Mouse (Mus musculus) E14TG2a.4 (cell line): ENCODE results near the gene Sptan1.

Source experiments
- H3K27me3 ChIP-seq: 2 replicates; pipeline ENCODE4 v1.6.1; 2014; ENCODE audit warnings: low read length, control low read depth; ENCODE audit not compliant: insufficient read depth
- H3K36me3 ChIP-seq: 2 replicates; pipeline ENCODE4 v1.6.1; 2014; ENCODE audit warnings: low read length, control low read depth; ENCODE audit not compliant: insufficient read depth
- H3K4me1 ChIP-seq: replicated peaks from 2 replicates; pipeline ENCODE4 v1.6.1; 2014; ENCODE audit warnings: low read depth, low read length, control low read depth
- H3K4me3 ChIP-seq: replicated peaks from 2 replicates; pipeline ENCODE4 v1.5.1; 2014; ENCODE audit warnings: mild to moderate bottlenecking, low read length
- H3K9me3 ChIP-seq: 2 replicates; pipeline ENCODE4 v1.6.1; 2014; ENCODE audit warnings: low read length, control low read depth
- CTCF ChIP-seq: conservative IDR thresholded peaks from 2 replicates; pipeline ENCODE4 v1.5.1; 2014; ENCODE audit warnings: low read length
- NANOG ChIP-seq: IDR thresholded peaks from 2 replicates; pipeline ENCODE4 v1.6.1; 2014; ENCODE audit warnings: borderline replicate concordance, low read length, mixed read lengths
- POU5F1 ChIP-seq: IDR thresholded peaks from 2 replicates; pipeline ENCODE4 v1.6.1; 2014; ENCODE audit warnings: low read length, borderline replicate concordance

Sptan1 gene

GRCm38 (mm10) chr2:30026997-30027396 is 61.6 kb downstream of the Sptan1 start:
- peaks cover 5% of the 10 kb centered on the region for H3K4me1 ChIP-seq
- H3K27me3 ChIP-seq = no peaks in the 10 kb centered on the region
- H3K36me3 ChIP-seq = peaks cover 100% of the 10 kb centered on the region
- H3K9me3 ChIP-seq = no peaks in the 10 kb centered on the region
- no peak overlapping the region for H3K4me3 ChIP-seq
- TF ChIP-seq NANOG = no peak
- no peak for TF ChIP-seq CTCF
- TF ChIP-seq POU5F1 = no peak

GRCm38 (mm10) chr2:30032244-30032846 is 67.0 kb downstream of the Sptan1 start:
- Histone ChIP-seq H3K27me3 (no peaks in the 10 kb centered on the region), H3K9me3 (no peaks in the 10 kb centered on the region), H3K4me3 (no peak overlapping the region), H3K36me3 (peaks cover 95% of the 10 kb centered on the region), H3K4me1 (peaks cover 27% of the 10 kb centered on the region)
- TF ChIP-seq CTCF (peak; percentile 87), POU5F1 (no peak), NANOG (no peak)

GRCm38 (mm10) chr2:30032957-30033356 is 67.6 kb downstream of the Sptan1 start:
- no peaks in the 10 kb centered on the region for H3K27me3 ChIP-seq
- H3K36me3 ChIP-seq = peaks cover 95% of the 10 kb centered on the region
- H3K9me3 ChIP-seq = no peaks in the 10 kb centered on the region
- no peak overlapping the region for H3K4me3 ChIP-seq
- TF ChIP-seq NANOG = no peak
- TF ChIP-seq CTCF = no peak
- peaks cover 27% of the 10 kb centered on the region for H3K4me1 ChIP-seq

GRCm38 (mm10) chr2:30037762-30038161 is 72.4 kb downstream of the Sptan1 start:
- no peaks in the 10 kb centered on the region for H3K9me3 ChIP-seq
- peaks cover 74% of the 10 kb centered on the region for H3K36me3 ChIP-seq
- H3K27me3 ChIP-seq = no peaks in the 10 kb centered on the region
- TF ChIP-seq NANOG (no peak), POU5F1 (no peak), CTCF (no peak)
- peaks cover 55% of the 10 kb centered on the region for H3K4me1 ChIP-seq
- no peak overlapping the region for H3K4me3 ChIP-seq

DNA sequence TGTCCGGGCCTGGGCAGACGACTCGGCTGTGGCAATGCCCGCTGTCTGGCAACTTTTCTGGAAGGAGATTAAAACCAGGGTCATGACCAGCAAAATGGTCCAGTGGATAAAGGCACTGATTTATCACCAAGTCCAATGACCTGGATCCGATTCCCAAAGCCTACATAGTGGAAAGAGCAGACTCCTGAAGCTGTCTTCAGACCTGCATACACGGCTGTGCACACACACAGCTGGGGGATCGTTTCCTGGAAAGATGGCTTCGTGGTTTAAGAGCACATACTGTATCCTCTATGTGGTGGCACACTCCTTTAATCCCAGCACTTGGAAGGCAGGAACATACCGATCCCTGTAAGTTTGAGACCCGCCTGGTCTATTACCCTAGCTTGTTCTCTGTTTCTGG is 73.0 kb downstream of the Sptan1 start:
- Histone ChIP-seq H3K36me3 (peaks cover 68% of the 10 kb centered on the region), H3K4me3 (no peak overlapping the region), H3K9me3 (no peaks in the 10 kb centered on the region), H3K27me3 (no peaks in the 10 kb centered on the region), H3K4me1 (peaks cover 55% of the 10 kb centered on the region)
- TF ChIP-seq CTCF (no peak), NANOG (no peak), POU5F1 (no peak)

DNA sequence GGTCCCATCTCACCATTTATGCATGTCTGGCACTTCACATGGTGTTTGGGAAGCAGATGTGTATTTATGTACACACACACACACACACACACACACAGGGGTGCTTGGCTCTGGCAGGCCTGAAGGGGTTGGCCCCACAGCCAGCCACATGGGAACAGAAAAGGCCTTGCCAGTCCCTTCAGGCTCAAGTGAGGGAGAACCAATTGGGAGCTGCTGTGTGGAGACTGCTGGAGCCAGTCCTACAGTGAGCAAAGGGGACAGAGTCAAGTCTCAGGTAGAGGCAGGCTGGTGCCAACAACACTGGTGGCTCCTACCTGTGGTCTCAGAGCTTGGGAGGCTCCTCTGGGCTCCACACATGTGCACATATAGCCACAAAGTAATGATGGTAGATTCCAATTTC is 74.3 kb downstream of the Sptan1 start:
- peaks cover 60% of the 10 kb centered on the region for H3K4me1 ChIP-seq
- TF ChIP-seq CTCF = no peak
- no peak for TF ChIP-seq POU5F1
- TF ChIP-seq NANOG = no peak
- no peak overlapping the region for H3K4me3 ChIP-seq
- no peaks in the 10 kb centered on the region for H3K27me3 ChIP-seq
- H3K9me3 ChIP-seq = no peaks in the 10 kb centered on the region
- peaks cover 58% of the 10 kb centered on the region for H3K36me3 ChIP-seq

GRCm38 (mm10) chr2:30042445-30042844 is 77.1 kb downstream of the Sptan1 start:
- H3K4me1 ChIP-seq = peaks cover 83% of the 10 kb centered on the region
- H3K4me3 ChIP-seq = peak overlapping the region; percentile 57
- peaks cover 61% of the 10 kb centered on the region for H3K36me3 ChIP-seq
- H3K9me3 ChIP-seq = no peaks in the 10 kb centered on the region
- peak; percentile 17; the same call in 1 of the 2 replicates for TF ChIP-seq NANOG
- no peak for TF ChIP-seq POU5F1
- peak; percentile 73 for TF ChIP-seq CTCF
- no peaks in the 10 kb centered on the region for H3K27me3 ChIP-seq

DNA sequence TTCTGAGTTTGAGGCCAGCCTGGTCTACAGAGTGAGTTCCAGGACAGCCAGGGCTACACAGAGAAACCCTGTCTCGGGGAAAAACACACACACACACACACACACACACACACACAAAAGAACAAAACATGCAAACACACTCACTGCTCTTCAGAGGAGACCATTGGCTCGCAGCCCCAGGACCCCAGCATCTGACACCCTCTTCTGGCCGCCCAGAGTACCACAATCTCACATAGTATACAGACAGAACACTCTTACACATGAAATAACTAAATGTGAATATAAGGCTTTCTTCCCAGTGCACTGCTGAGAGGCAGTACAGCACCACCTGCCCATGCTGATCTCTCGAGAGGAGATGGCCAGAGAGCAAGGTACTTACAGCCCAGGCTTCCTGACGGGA is 79.2 kb downstream of the Sptan1 start:
- Histone ChIP-seq H3K4me3 (no peak overlapping the region), H3K36me3 (peaks cover 43% of the 10 kb centered on the region), H3K9me3 (no peaks in the 10 kb centered on the region), H3K27me3 (no peaks in the 10 kb centered on the region), H3K4me1 (peaks cover 86% of the 10 kb centered on the region)
- TF ChIP-seq POU5F1 (no peak), NANOG (no peak), CTCF (peak; percentile 22; the same call in 1 of the 2 replicates)

DNA sequence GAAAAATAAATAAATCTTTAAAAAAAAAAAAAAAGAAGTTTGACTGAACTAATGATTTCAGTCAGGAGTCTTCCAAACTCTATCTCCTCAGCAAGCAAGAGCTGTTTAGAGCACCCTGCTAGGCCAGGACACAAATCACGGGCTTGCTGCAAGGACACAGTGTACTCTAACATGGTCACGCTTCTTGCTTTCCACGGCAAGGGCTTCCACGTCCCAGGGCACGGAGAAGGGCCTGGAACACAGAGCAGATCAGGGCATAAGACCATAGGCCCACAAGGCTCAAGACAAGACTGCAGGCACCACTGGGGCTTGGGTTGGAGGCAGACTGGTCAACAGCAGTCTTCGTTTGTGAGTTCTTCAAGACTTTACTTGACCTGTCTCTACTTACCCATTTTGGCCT is 81.8 kb downstream of the Sptan1 start:
- Histone ChIP-seq H3K27me3 (no peaks in the 10 kb centered on the region), H3K36me3 (peaks cover 30% of the 10 kb centered on the region), H3K9me3 (no peaks in the 10 kb centered on the region), H3K4me3 (peak overlapping the region; percentile 86), H3K4me1 (peaks cover 76% of the 10 kb centered on the region)
- TF ChIP-seq NANOG (no peak), POU5F1 (no peak), CTCF (no peak)
